Mouse (Mus musculus): ENCODE measurements around the gene Sde2. TPM values are rescaled to one million over a fixed set of nuclear protein-coding genes. Genes with fewer than 3 reads are reported as not detected.

Gene Sde2
- 74.2 TPM for total RNA-seq (2023)

DNA sequence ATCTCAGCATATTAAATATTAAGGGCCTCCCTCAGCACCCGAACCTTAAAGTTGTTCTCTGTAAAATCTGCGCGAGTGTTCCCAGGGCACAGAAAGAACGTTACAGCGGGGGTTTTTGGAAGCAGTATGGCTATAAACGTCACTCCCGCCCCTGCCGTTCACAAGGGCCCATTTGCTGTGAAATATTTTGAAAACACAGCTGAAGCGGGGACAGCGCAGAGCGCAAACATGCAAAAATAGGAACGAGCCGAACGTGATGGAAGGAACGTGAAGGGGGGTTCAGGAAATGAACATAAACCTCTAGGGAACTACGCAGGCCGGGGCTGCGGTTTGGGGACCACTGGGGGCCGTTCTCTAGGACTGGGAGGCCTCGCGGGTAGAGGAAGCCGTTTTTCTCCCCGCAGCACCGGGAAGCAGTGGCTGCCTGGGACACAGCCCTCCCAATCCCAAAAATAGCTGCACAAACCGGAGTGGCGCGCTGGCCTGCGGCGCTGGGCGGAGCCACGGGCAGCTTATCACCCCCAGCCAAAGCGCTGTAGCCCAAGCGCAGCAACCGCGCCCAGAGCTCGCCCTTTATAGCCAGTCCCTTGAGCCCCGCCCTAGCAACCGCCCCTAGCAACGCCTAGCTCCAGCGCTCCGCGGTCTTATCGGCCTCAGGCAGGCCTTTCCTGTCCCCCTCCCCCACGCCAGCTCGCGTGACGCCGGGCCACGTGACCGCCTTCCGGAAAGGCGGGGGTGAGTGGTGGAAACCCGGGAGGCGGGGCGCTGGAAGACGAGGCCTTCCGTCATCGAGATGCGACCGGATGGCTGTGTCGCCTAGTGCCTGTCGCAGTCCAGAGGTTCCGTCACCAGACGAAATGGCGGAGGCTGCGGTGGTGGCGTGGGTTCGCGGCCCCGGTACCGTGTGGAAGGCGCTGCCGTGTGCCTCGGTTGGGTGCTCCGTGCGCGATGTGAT is at the start of gene Sde2:
Gene Sde2 (plus strand): TSS at position 812 of the 955 bp plus-strand sequence.

DNA sequence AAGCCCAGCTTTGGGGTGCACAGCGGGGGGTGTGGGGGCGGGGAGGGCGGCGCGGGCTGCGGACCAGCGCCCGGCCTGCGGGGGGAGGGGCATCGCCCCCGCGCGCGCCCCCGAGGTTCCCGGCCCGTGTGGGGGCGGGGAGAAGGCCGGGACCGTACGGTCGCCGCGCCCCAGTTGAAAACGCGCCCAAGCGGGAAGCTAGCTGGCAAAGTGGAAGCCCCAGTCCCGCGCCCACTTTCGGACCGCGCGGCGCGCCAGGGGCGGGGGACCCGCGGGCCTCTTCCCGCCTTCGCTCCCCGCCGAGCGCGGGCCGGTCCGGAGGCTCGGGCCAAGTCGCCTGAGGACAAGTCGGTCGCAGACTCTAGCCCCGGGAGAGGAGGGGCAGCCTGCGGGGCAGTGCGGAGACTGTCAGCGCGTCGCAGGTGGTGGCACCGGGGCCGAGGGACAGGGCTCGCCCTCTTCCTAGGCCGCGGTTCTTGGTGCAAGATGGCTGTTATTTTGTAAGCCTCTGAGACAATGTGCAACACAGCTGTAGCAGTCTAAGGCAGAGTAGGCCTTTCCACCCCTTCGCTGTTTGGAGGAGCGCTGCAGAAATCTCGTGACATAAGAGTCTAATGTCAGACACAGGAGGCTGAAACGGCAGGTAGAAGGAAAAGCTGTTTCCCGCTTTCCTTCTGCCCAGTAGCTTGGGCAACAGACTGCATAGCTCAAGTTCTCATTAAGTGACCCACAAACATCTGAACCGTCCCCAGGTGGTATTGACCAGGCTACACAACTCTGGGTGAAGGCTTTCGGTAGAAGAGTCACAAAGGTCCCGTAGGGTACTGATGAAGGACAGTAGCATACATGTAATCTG is 36.8 kb upstream of the Sde2 start, which contains the start of gene H3f3a:
Gene H3f3a (minus strand): TSS at position 59 of the 856 bp plus-strand sequence.

DNA sequence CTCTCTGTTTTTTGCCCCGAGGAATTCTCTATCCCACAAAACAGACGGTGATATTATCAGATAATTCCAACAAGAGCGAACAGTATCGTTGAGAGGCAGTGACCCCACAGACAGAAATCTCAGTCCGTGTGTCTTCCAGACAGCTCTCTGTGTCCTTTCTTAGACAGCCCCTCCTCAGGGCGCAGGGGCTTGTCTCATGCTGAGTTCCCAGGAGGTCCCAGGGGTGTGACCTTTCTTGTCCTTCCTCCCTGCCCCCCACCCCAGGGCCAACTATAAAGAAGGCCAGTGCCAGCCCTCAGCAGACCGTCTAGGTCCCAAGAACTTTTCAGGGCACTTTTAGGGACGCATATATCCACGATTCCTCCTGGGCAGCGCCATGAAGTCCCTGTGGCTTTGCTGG is 41.9 kb downstream of the Sde2 start, which contains the start of gene Lefty2:
Gene Lefty2 (plus strand): TSS at position 301 of the 400 bp plus-strand sequence.

DNA sequence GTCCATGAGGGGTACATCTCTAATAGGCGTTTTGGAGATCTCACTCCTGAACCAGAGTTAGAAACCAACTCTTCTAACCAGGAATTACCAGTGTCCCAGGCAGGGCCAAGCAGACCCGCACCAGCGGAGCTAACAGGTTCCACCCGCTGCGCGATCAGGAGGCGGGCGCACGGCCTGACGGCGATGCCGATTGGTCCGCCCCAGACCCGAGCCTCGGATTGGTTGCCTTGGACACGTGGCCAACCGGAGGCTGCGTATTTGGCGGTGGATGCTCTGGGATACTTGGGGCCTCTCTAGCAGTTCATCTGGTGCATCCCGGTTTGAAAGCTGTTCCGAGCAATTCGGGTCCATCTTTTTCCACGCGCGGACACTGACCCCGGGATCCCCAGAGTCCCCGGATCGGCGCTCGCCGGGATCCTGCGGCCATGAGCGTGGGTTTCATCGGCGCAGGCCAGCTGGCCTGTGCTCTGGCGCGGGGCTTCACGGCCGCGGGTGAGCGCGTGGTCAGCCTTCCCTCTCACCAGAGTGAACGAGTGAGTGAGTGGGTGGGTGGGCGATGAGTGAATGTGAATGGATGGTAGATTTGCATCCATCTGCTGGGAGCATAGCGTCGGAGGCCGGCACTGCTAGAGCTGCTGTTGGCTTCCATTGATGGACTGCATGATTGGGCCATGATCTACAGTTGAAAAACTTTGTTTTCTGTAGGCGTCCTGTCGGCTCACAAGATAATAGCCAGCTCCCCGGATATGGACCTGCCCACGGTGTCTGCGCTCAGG is 53.3 kb downstream of the Sde2 start, which contains the start of gene Pycr2:
Gene Pycr2 (plus strand): TSS at position 255 of the 776 bp plus-strand sequence.

Other genes with a start within 250 kb of the Sde2 start
- gene Lin9, start 210.0 kb upstream of the Sde2 start, total RNA-seq (2023), result 14.2 TPM
- not detected for gene Mixl1, start 154.1 kb upstream of the Sde2 start, total RNA-seq (2023)
- gene Acbd3, start 125.1 kb upstream of the Sde2 start, total RNA-seq (2023), result 59.4 TPM
- gene H3f3a, start 37.2 kb upstream of the Sde2 start, total RNA-seq (2023), result 746 TPM
- not detected for gene Lefty2, start 42.0 kb downstream of the Sde2 start, total RNA-seq (2023)
- gene Pycr2, start 53.2 kb downstream of the Sde2 start, total RNA-seq (2023), result 50.2 TPM
- not detected for gene Lefty1, start 83.9 kb downstream of the Sde2 start, total RNA-seq (2023)
- gene Tmem63a, start 91.2 kb downstream of the Sde2 start, total RNA-seq (2023), result 59.8 TPM
- gene Ephx1, start 169.8 kb downstream of the Sde2 start, total RNA-seq (2023), result 56.2 TPM
- gene 9130409I23Rik, start 200.1 kb downstream of the Sde2 start, total RNA-seq (2023), result not detected

Measured in CD4-positive naive resting alpha-beta T cell, adult 76 days (primary cell).